Mouse (Mus musculus) liver, embryonic 14.5 days (tissue): Measurements from ENCODE around the gene Zfp189.
"Not testable (repeated sequence)": the region's sequence is repeated elsewhere in the genome, so short reads cannot be mapped to it uniquely, and the experiment has no call there.

Experiments used
- CTCF ChIP-seq: IDR thresholded peaks from 2 replicates; pipeline ENCODE4 v1.5.1; 2016; ENCODE audit warnings: antibody characterized with exemption, low read depth, control low read depth
- EP300 ChIP-seq: IDR thresholded peaks from 2 replicates; pipeline ENCODE4 v1.6.1; 2016; ENCODE audit warnings: antibody characterized with exemption, low read depth

DNA sequence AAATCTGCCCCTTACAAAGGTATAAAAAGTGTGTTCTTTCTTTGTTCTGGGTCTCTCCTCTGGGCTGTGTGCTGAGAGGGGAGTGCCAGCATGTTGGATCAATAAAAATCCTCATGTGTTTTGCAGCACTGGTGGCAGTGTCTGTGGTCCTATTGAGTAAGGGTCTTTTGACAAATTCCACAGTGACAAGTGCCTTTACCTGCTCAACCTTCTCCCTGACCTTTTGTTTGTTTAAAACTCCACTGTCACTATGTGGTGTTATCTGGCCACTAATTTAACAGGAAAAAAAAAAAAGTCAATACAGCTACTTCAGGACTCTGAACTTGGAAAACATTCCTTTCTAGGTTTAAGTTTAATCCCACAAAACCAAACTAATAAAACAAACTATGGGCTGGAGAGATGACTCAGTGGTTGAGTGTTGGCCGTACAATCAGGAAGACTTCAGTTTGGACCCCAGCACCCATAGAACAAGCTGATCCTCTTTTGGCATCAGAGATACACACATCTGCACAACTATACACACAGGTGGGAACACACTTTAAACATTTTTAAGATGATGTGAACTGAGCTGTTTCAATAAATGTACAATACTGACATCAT, 10.6 kb upstream of the Zfp189 start:
- not testable (repeated sequence) for TF ChIP-seq EP300, CTCF
